Mouse (Mus musculus): ENCODE results near the gene Zfp385a.

GRCm38 (mm10) chr15:103303916-103304615, 35.8 kb downstream of the Zfp385a start:
- TF ChIP-seq CTCF (IDR thresholded peaks at IDR 0.05; ENCODE audit: control insufficient read depth, insufficient read depth, insufficient replicate concordance, low read depth, low read length) (no peak), POLR2A (IDR thresholded peaks at IDR 0.05; ENCODE audit: control insufficient read depth, low read depth, low read length) (no peak)

All from testis, adult 2 months (tissue).